Mouse (Mus musculus) forelimb bud, embryonic 11.5 days (tissue): ENCODE measurements around the gene Mtmr12.

ENCODE experiments used
- DNase-seq: peaks from one replicate; pipeline ENCODE4 v3.0.0-alpha.2; 2012; ENCODE audit warnings: low read depth, low spot score

The Mtmr12 gene

GRCm38 (mm10) chr15:12321091-12321787 lies 116.4 kb downstream of the Mtmr12 start, which contains the start of gene Golph3:
TSS of gene Golph3 (plus strand) at chr15:12321450.
- DNase-seq = peak; percentile 83

- DNase-seq = peak; percentile 11
These were observed 117.2 kb downstream of the Mtmr12 start, which contains the start of gene 1810049J17Rik for GRCm38 (mm10) chr15:12321788-12322621. TSS of gene 1810049J17Rik (minus strand) at chr15:12321899.

- peak; percentile 13 for DNase-seq
These were observed 118.0 kb downstream of the Mtmr12 start for GRCm38 (mm10) chr15:12322676-12323402.
